Mouse (Mus musculus): ENCODE measurements around the gene Tmprss6. TPM values are rescaled to one million over a fixed set of nuclear protein-coding genes. Genes with fewer than 3 reads are reported as not detected.

The Tmprss6 gene
- total RNA-seq, 1 experiment from 2014 or later: not detected

GRCm38 (mm10) chr15:78487066-78487465, 18.6 kb upstream of the Tmprss6 start:
- no peak for ATAC-seq (ENCODE audit: extremely low read depth, insufficient number of reproducible peaks, low FRiP score, poor library complexity, severe bottlenecking)

GRCm38 (mm10) chr15:78486564-78486963, 18.1 kb upstream of the Tmprss6 start:
- ATAC-seq (ENCODE audit: extremely low read depth, insufficient number of reproducible peaks, low FRiP score, poor library complexity, severe bottlenecking): no peak

- ATAC-seq (ENCODE audit: extremely low read depth, insufficient number of reproducible peaks, low FRiP score, poor library complexity, severe bottlenecking): no peak
These were observed 14.9 kb upstream of the Tmprss6 start for GRCm38 (mm10) chr15:78483311-78483710.

- no peak for ATAC-seq (ENCODE audit: extremely low read depth, insufficient number of reproducible peaks, low FRiP score, poor library complexity, severe bottlenecking)
These were observed 14.1 kb upstream of the Tmprss6 start for GRCm38 (mm10) chr15:78482518-78482917.

- no peak for ATAC-seq (ENCODE audit: extremely low read depth, insufficient number of reproducible peaks, low FRiP score, poor library complexity, severe bottlenecking)
These were observed 13.1 kb upstream of the Tmprss6 start for GRCm38 (mm10) chr15:78481448-78482000.

- no peak for ATAC-seq (ENCODE audit: extremely low read depth, insufficient number of reproducible peaks, low FRiP score, poor library complexity, severe bottlenecking)
These were observed 12.6 kb upstream of the Tmprss6 start for GRCm38 (mm10) chr15:78480991-78481390.

GRCm38 (mm10) chr15:78480111-78480510, 11.7 kb upstream of the Tmprss6 start:
- no peak for ATAC-seq (ENCODE audit: extremely low read depth, insufficient number of reproducible peaks, low FRiP score, poor library complexity, severe bottlenecking)

- no peak for ATAC-seq (ENCODE audit: extremely low read depth, insufficient number of reproducible peaks, low FRiP score, poor library complexity, severe bottlenecking)
These were observed 11.0 kb upstream of the Tmprss6 start for GRCm38 (mm10) chr15:78479470-78479869.

- no peak for ATAC-seq (ENCODE audit: extremely low read depth, insufficient number of reproducible peaks, low FRiP score, poor library complexity, severe bottlenecking)
These were observed 9.6 kb upstream of the Tmprss6 start for GRCm38 (mm10) chr15:78478073-78478472.

- no peak for ATAC-seq (ENCODE audit: extremely low read depth, insufficient number of reproducible peaks, low FRiP score, poor library complexity, severe bottlenecking)
These were observed 8.4 kb upstream of the Tmprss6 start for GRCm38 (mm10) chr15:78476878-78477277.

GRCm38 (mm10) chr15:78475604-78476031, 7.2 kb upstream of the Tmprss6 start:
- no peak for ATAC-seq (ENCODE audit: extremely low read depth, insufficient number of reproducible peaks, low FRiP score, poor library complexity, severe bottlenecking)

GRCm38 (mm10) chr15:78473442-78473841, 5.0 kb upstream of the Tmprss6 start:
- ATAC-seq (ENCODE audit: extremely low read depth, insufficient number of reproducible peaks, low FRiP score, poor library complexity, severe bottlenecking): no peak

- ATAC-seq (ENCODE audit: extremely low read depth, insufficient number of reproducible peaks, low FRiP score, poor library complexity, severe bottlenecking): no peak
These were observed 3.5 kb upstream of the Tmprss6 start for GRCm38 (mm10) chr15:78471902-78472301.

GRCm38 (mm10) chr15:78470495-78471276, 2.3 kb upstream of the Tmprss6 start:
- ATAC-seq (ENCODE audit: extremely low read depth, insufficient number of reproducible peaks, low FRiP score, poor library complexity, severe bottlenecking): no peak

GRCm38 (mm10) chr15:78467570-78467969, 864 bp downstream of the Tmprss6 start:
- ATAC-seq (ENCODE audit: extremely low read depth, insufficient number of reproducible peaks, low FRiP score, poor library complexity, severe bottlenecking): no peak

- no peak for ATAC-seq (ENCODE audit: extremely low read depth, insufficient number of reproducible peaks, low FRiP score, poor library complexity, severe bottlenecking)
These were observed 1.6 kb downstream of the Tmprss6 start for GRCm38 (mm10) chr15:78466809-78467208.

GRCm38 (mm10) chr15:78462981-78463380, 5.5 kb downstream of the Tmprss6 start:
- ATAC-seq (ENCODE audit: extremely low read depth, insufficient number of reproducible peaks, low FRiP score, poor library complexity, severe bottlenecking): peak; percentile 8; the same call in 1 of the 2 replicates

GRCm38 (mm10) chr15:78457193-78457592, 11.2 kb downstream of the Tmprss6 start:
- ATAC-seq (ENCODE audit: extremely low read depth, insufficient number of reproducible peaks, low FRiP score, poor library complexity, severe bottlenecking): no peak

- ATAC-seq (ENCODE audit: extremely low read depth, insufficient number of reproducible peaks, low FRiP score, poor library complexity, severe bottlenecking): no peak
These were observed 12.4 kb downstream of the Tmprss6 start for GRCm38 (mm10) chr15:78456051-78456450.

- ATAC-seq (ENCODE audit: extremely low read depth, insufficient number of reproducible peaks, low FRiP score, poor library complexity, severe bottlenecking): no peak
These were observed 13.3 kb downstream of the Tmprss6 start for GRCm38 (mm10) chr15:78455168-78455567.
